Mouse (Mus musculus) lung, postnatal 25 days (tissue): ENCODE measurements at regions not wholly inside any gene's neighbourhood (a gene's known extent, or its start where the extent isn't known, plus 50 kb on each side); places are given as distances from the start of the nearest gene placed in this dataset.

Source experiments
- DNase-seq: peaks from one replicate; pipeline ENCODE4 v3.0.0; 2022; ENCODE audit warnings: low spot score

DNA sequence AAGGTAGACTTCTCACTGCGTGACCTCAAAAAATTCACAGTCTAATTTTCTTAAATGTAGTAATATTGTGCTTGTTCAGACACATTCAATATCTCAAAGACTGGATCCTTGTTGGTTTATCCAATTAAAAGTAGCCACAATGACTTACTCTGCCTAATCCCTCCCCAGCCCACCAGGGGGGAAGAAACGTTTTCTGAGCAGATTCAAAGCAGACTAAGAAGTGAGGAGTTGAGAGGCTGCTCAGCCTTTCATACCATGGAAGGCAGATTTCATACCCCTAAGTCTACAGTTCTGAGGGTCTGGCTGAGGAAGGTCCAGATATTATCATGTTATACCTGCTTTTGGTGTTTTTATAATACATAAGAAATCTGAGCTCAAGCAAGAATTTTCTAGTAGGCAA lies 604.7 kb downstream of the Rps29 start:
- DNase-seq, result no peak

DNA sequence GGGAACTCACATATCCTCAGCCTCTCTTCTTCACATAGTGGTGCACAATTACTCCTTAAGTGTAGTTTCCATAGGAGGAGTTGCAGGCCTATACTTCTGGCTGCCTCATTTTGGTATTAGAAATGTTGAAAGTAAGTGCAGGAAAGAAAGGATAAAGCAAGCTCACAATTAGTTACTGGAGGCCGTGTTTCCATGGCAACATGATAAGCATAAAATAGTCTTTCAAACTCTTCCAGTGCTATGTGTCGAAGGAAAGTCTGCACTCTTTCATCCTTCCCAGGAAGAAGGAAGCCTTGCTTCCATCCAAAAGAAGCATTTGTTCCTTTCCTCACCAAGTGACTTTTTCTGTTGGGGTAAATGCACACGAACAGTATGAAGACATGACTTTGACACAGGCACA lies 617.2 kb downstream of the Rps29 start:
- DNase-seq, result no peak

DNA sequence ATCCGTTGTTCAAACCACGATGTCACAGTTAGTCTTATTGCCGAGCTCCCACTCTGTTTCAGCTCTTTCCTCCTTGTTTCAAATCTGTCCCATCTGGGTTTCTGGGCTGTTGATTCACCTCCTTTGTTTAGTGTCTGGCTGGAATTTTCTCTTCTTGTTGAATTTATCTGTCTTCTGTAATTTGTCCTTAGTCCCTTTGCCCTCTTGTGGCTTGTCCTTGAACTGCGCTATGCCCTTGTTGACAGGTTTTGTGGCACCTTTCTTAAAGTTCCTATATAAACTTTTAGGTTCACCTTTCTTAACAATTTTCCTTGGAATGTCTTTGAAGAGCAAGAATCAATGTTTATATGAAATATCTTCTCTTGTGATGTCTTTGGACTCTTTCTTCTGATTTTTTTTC lies 658.2 kb downstream of the Rps29 start:
- DNase-seq, result no peak

DNA sequence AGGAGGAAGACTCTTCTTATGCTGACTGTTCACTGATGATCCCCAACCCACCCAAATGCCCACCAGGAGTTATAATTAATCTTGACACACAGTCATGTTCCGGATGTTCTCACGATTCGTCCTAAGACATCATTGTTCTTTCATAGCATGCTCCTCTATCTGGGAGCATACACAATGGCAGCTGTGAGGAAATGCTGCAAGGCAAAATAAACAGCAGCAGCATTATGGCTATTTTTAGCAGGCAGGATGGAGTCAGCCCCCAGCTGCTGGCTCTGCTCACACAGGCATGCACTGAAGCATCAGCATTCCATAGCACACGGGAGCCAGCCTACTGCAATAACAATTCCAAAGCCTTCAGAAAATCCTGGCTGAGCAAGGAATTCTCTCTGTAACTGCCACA lies 696.0 kb downstream of the Rps29 start:
- peak; percentile 41 for DNase-seq

DNA sequence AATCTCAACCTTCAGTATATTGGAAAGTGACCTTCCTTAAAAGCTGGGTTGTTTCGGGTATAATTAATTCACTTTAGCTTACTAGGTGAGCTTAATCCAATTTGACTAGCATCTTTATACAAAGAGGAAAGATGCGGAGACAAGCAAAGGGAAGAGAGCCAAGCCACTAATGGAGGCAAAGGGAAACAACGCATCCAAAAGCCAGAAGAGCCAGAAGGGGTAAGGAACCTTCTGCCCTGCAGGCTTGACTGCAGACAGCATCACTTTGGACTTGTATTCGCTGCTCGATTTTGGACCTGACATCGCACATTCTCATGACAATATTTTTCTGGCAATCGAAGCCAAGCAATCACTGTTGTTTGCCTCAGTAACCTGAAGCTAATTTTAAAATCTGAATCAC lies 700.8 kb downstream of the Rps29 start:
- DNase-seq, result no peak

DNA sequence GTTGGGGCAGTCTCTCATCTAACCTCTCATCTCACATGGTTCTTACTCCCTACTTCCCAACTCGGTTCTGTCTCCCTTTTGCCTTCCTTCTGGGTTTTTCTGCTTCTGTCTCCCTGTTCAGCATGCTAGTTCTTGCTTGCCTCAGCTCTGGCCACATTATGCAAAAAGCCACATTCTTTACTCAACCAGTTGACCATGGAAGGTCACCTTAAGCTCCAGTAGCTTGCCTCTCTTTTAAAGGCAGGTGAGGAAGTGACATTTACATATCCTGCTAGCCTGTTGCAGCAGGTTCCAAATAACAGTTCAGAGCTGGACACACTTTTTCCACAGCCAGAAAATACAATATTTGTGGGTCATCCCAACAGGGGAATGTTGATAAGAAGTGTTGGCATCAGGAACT lies 732.4 kb downstream of the Rps29 start:
- DNase-seq, result no peak

DNA sequence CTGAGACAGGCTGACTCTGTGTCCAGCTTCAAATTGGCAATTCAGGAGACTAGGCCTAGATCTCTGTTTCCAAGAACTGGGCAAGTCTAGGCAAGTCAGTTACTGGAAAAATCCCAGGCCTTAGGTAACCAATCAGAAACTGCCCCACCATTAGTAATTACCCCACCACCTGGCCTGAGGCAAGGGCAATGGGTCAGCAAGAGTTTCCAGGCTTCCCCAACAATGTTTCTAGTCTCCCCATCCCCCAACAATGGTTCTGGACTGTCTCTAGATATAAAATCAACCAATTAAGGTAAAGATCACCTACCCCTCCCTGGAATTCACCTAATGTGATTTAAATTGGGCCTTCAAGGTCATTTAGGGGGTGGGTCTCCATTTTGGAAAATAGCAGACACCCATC lies 734.0 kb downstream of the Rps29 start:
- no peak for DNase-seq
